Mouse (Mus musculus): Measurements from ENCODE around the gene Sox30. TPM values are rescaled to one million over a fixed set of nuclear protein-coding genes. Genes with fewer than 3 reads are reported as not detected.

Sox30 gene
- polyA plus RNA-seq, 1 experiment from 2014 or later = 0.09 TPM

DNA sequence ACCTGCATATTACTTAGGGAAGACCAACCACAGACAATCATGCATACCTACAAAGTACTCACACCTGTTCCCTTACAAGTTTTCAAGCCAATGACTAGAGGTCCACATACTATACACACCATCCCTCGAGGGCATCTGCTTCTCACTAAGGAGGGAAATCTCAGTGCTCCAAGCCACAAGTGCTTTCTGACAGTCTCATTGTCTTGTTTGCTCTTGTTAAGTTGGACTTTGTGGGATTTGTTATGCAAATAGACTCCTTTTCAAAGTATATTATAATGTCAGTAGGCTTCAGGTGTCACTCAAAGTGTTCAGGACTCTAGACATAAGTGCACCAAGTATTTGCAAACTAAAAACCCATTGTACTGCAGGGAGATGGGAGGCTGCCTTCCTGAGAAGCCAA lies 40.1 kb downstream of the Sox30 start:
- ATAC-seq (ENCODE audit: extremely low read depth, insufficient number of reproducible peaks, low FRiP score, low TSS enrichment) = no peak
- WGBS = 73% methylated on average over 1 of the region's 1 CpGs
- H3K36me3 ChIP-seq = no peaks in the 10 kb centered on the region
- H3K9ac ChIP-seq = no peak overlapping the region
- H3K9me3 ChIP-seq = no peaks in the 10 kb centered on the region
- peaks cover 11% of the 10 kb centered on the region for H3K4me1 ChIP-seq
- H3K27ac ChIP-seq (replicated peaks) = no peak overlapping the region
- no peaks in the 10 kb centered on the region for H3K27me3 ChIP-seq (replicated peaks)
- H3K4me2 ChIP-seq = no peak overlapping the region
- H3K4me3 ChIP-seq = no peak overlapping the region

GRCm38 (mm10) chr11:46021850-46022249 lies 41.7 kb downstream of the Sox30 start:
- Histone ChIP-seq H3K4me1 (peaks cover 10% of the 10 kb centered on the region; the same call in 1 of the 2 replicates), H3K27ac (replicated peaks) (no peak overlapping the region), H3K36me3 (no peaks in the 10 kb centered on the region), H3K4me2 (no peak overlapping the region), H3K9me3 (no peaks in the 10 kb centered on the region), H3K4me3 (no peak overlapping the region), H3K9ac (no peak overlapping the region), H3K27me3 (replicated peaks) (no peaks in the 10 kb centered on the region)
- ATAC-seq (ENCODE audit: extremely low read depth, insufficient number of reproducible peaks, low FRiP score, low TSS enrichment) = no peak

DNA sequence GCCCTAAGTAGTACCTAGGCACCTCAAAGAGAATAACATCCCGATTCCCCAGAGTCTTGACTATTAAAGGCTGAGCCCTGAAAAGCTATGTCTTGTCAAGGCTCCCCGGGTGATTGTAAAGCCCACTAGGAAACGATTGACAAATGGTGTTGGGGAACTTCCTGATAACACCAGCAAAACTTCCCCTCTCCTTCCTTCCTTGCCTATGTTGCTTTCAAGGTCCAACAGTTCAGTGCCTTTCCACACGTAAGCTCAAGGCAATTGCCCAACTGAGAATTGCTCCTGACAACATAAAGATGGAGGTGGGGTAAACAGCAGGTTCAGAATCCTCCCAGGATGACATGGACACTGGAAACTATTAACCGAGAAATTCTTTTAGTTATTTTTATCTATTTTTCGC lies 42.9 kb downstream of the Sox30 start:
- no peak for ATAC-seq (ENCODE audit: extremely low read depth, insufficient number of reproducible peaks, low FRiP score, low TSS enrichment)
- H3K9me3 ChIP-seq = no peaks in the 10 kb centered on the region
- no peak overlapping the region for H3K9ac ChIP-seq
- H3K4me3 ChIP-seq = no peak overlapping the region
- no peak overlapping the region for H3K27ac ChIP-seq (replicated peaks)
- H3K4me1 ChIP-seq = 0 out of 2 replicates have a peak, but pooled peaks cover 5% of the 10 kb centered on the region
- no peaks in the 10 kb centered on the region for H3K36me3 ChIP-seq
- no peaks in the 10 kb centered on the region for H3K27me3 ChIP-seq (replicated peaks)
- WGBS = 55% methylated on average over 6 of the region's 6 CpGs
- no peak overlapping the region for H3K4me2 ChIP-seq

DNA sequence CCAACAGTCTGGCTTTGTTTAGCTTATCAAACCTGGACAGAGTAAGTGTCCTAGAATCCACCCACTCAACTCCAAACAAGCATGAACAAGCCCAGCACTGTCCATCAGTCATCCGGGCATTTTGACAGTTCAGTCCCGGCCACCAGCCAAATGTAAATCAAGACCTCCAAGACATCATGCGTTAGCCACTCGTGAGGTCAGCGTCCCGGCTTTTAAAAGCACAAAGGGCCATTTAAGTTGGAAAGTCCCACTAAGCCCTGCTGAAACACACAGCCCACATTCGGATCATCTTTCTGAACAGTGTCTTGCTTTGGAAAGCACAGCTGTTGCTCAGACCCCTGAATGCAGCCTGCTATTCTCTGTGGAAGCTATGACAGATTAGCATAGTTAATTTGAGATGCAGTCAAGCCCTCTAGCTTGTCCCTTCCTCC lies 45.9 kb downstream of the Sox30 start:
- Histone ChIP-seq H3K4me2 (no peak overlapping the region), H3K4me3 (no peak overlapping the region), H3K9me3 (no peaks in the 10 kb centered on the region), H3K27ac (replicated peaks) (peak overlapping the region; percentile 46; the same call in 1 of the 2 replicates), H3K36me3 (no peaks in the 10 kb centered on the region), H3K4me1 (peaks cover 22% of the 10 kb centered on the region), H3K27me3 (replicated peaks) (no peaks in the 10 kb centered on the region), H3K9ac (no peak overlapping the region)
- no peak for ATAC-seq (ENCODE audit: extremely low read depth, insufficient number of reproducible peaks, low FRiP score, low TSS enrichment)
- 47% methylated on average over 7 of the region's 7 CpGs for WGBS

GRCm38 (mm10) chr11:46027952-46028814 lies 48.1 kb downstream of the Sox30 start:
- H3K36me3 ChIP-seq = no peaks in the 10 kb centered on the region
- H3K27ac ChIP-seq (replicated peaks) = no peak overlapping the region
- WGBS = 84% methylated on average over 6 of the region's 6 CpGs

DNA sequence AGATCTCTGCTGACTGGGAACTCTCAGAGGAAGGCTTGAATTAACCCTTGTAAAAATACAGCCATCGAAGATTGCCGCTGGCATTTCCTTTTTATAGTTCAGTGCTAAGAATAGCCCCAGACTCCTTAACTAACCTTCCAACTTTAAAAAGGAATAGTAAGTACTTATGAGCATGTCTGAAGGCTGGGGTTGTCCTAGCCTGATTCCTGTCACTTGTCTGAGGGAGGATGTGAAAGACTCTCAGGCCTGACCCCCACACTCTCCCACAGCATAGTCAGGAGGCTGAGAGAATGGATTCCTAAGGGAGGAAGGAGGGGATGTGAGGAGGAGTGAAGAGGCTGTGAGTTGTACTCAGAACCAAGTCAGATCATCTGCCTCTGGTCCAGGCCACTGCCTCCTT lies 49.4 kb downstream of the Sox30 start:
- Histone ChIP-seq H3K9ac (no peak overlapping the region), H3K9me3 (no peaks in the 10 kb centered on the region), H3K27me3 (replicated peaks) (no peaks in the 10 kb centered on the region), H3K4me2 (no peak overlapping the region), H3K4me1 (peaks cover 22% of the 10 kb centered on the region), H3K27ac (replicated peaks) (peak overlapping the region; percentile 49), H3K4me3 (no peak overlapping the region), H3K36me3 (no peaks in the 10 kb centered on the region)
- ATAC-seq (ENCODE audit: extremely low read depth, insufficient number of reproducible peaks, low FRiP score, low TSS enrichment) = no peak
- 7% methylated on average over 2 of the region's 2 CpGs for WGBS

More at GRCm38 (mm10) chr11:46027952-46028814, 48.1 kb downstream of the Sox30 start:
- ATAC-seq (ENCODE audit: extremely low read depth, insufficient number of reproducible peaks, low FRiP score, low TSS enrichment) = no peak
- Histone ChIP-seq H3K9ac (no peak overlapping the region), H3K4me3 (no peak overlapping the region), H3K4me2 (no peak overlapping the region), H3K9me3 (no peaks in the 10 kb centered on the region), H3K27me3 (replicated peaks) (no peaks in the 10 kb centered on the region), H3K4me1 (peaks cover 22% of the 10 kb centered on the region)

DNA sequence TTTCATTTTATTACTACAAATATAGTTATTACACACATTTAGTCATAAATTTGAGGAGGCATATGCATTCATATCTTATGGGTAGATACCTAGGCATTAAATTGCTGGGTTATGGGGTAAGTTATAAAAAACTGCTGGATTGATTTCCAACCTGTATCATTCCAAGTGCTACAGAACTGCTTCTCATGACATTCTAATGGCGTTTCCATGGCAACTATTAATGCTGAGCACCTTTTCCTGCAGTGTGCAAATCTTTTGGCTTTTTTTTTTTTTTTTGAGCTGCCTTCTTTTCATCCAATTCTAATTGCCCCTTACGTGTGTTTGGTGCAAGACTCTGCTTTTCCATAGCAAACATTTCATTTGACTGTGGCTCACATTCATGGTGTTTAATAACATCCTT lies 49.9 kb downstream of the Sox30 start:
- Histone ChIP-seq H3K4me2 (no peak overlapping the region), H3K27ac (replicated peaks) (peak overlapping the region; percentile 49; the same call in 1 of the 2 replicates), H3K4me1 (peaks cover 22% of the 10 kb centered on the region), H3K4me3 (no peak overlapping the region), H3K9me3 (no peaks in the 10 kb centered on the region), H3K36me3 (no peaks in the 10 kb centered on the region), H3K9ac (no peak overlapping the region), H3K27me3 (replicated peaks) (no peaks in the 10 kb centered on the region)
- 73% methylated on average over 2 of the region's 2 CpGs for WGBS
- no peak for ATAC-seq (ENCODE audit: extremely low read depth, insufficient number of reproducible peaks, low FRiP score, low TSS enrichment)

DNA sequence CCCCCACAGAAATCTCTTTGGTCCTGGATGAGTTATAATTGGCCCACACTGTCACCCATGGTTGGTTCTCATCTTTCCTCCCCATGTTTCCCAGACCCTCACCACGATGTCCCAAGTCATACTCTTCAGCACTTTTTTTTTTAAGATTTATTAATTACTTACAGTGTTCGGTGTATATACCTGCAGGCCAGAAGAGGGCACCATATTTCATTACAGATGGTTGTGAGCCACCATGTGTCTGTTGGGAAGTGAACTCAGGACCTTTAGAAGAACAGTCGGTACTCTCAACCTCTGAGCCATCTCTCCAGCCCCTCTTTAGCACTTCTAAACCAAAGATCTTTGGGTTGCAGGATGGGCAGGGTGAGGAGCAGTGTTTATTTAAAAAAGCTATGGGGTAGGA lies 51.4 kb downstream of the Sox30 start:
- no peaks in the 10 kb centered on the region for H3K27me3 ChIP-seq (replicated peaks)
- no peak overlapping the region for H3K9ac ChIP-seq
- H3K9me3 ChIP-seq = no peaks in the 10 kb centered on the region
- H3K27ac ChIP-seq (replicated peaks) = no peak overlapping the region
- H3K4me2 ChIP-seq = no peak overlapping the region
- no peak for ATAC-seq (ENCODE audit: extremely low read depth, insufficient number of reproducible peaks, low FRiP score, low TSS enrichment)
- no peaks in the 10 kb centered on the region for H3K36me3 ChIP-seq
- 51% methylated on average over 3 of the region's 3 CpGs for WGBS
- peaks cover 17% of the 10 kb centered on the region for H3K4me1 ChIP-seq
- no peak overlapping the region for H3K4me3 ChIP-seq

DNA sequence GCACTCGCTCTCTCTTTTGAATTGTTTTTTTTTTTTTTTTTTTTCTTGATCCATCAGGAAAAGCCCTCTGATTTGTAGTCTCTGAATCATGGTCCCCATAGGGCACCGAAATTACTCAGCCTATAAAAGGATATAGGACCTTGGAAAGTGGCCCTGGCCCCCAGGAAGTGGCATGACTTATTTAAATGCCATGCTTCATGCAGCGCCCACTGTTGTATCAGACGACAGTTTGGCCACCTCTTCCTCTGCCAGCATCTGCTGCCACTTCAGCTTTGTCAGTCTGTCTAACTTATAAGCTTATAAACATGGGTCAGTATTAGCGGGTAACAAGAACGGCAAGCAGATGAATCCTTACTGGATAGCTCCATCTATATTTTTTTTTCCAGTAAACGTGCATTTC lies 52.8 kb downstream of the Sox30 start:
- no peak overlapping the region for H3K4me2 ChIP-seq
- H3K9ac ChIP-seq = no peak overlapping the region
- 85% methylated on average over 7 of the region's 7 CpGs for WGBS
- H3K4me3 ChIP-seq = no peak overlapping the region
- peaks cover 17% of the 10 kb centered on the region for H3K4me1 ChIP-seq
- no peak overlapping the region for H3K27ac ChIP-seq (replicated peaks)
- ATAC-seq (ENCODE audit: extremely low read depth, insufficient number of reproducible peaks, low FRiP score, low TSS enrichment) = no peak
- H3K27me3 ChIP-seq (replicated peaks) = no peaks in the 10 kb centered on the region
- no peaks in the 10 kb centered on the region for H3K36me3 ChIP-seq
- H3K9me3 ChIP-seq = no peaks in the 10 kb centered on the region

GRCm38 (mm10) chr11:46036374-46036773 lies 56.3 kb downstream of the Sox30 start:
- Histone ChIP-seq H3K27ac (replicated peaks) (no peak overlapping the region), H3K9ac (no peak overlapping the region), H3K4me1 (peaks cover 8% of the 10 kb centered on the region; the same call in 1 of the 2 replicates), H3K4me3 (no peak overlapping the region), H3K27me3 (replicated peaks) (no peaks in the 10 kb centered on the region), H3K36me3 (no peaks in the 10 kb centered on the region), H3K4me2 (no peak overlapping the region), H3K9me3 (no peaks in the 10 kb centered on the region)
- 88% methylated on average over 10 of the region's 10 CpGs for WGBS
- no peak for ATAC-seq (ENCODE audit: extremely low read depth, insufficient number of reproducible peaks, low FRiP score, low TSS enrichment)

- WGBS = 71% methylated on average over 15 of the region's 15 CpGs
- no peak for ATAC-seq (ENCODE audit: extremely low read depth, insufficient number of reproducible peaks, low FRiP score, low TSS enrichment)
- no peaks in the 10 kb centered on the region for H3K36me3 ChIP-seq
- no peak overlapping the region for H3K9ac ChIP-seq
- H3K4me3 ChIP-seq = no peak overlapping the region
- no peaks in the 10 kb centered on the region for H3K27me3 ChIP-seq (replicated peaks)
- H3K4me2 ChIP-seq = no peak overlapping the region
- H3K4me1 ChIP-seq = peaks cover 8% of the 10 kb centered on the region; the same call in 1 of the 2 replicates
- H3K27ac ChIP-seq (replicated peaks) = no peak overlapping the region
- H3K9me3 ChIP-seq = no peaks in the 10 kb centered on the region
These were observed 58.8 kb downstream of the Sox30 start for GRCm38 (mm10) chr11:46038901-46039300.

DNA sequence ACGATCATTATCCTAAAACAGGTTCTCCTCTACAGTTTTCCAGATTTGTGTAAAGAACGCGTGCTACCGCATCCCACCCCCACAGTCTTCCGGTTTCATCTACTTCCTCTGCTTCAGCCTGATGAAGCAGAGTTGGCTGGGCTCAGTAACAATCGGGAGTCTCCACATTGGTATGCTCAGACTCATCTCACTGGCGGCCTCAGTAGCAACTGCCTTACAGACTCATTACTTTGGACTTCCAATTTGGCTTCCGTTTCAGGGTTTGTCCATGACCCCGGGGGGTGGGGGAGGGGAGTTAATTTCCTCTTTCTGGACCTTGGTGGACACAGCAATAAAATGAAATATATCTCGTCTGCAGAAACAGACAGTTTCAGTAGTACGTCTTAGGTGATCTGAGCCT lies 59.2 kb downstream of the Sox30 start:
- Histone ChIP-seq H3K27me3 (replicated peaks) (no peaks in the 10 kb centered on the region), H3K9ac (no peak overlapping the region), H3K4me2 (no peak overlapping the region), H3K4me1 (peaks cover 8% of the 10 kb centered on the region; the same call in 1 of the 2 replicates), H3K27ac (replicated peaks) (no peak overlapping the region), H3K4me3 (no peak overlapping the region), H3K9me3 (no peaks in the 10 kb centered on the region), H3K36me3 (no peaks in the 10 kb centered on the region)
- ATAC-seq (ENCODE audit: extremely low read depth, insufficient number of reproducible peaks, low FRiP score, low TSS enrichment) = no peak
- WGBS = 62% methylated on average over 11 of the region's 11 CpGs
